Mouse (Mus musculus) midbrain, embryonic 10.5 days (tissue): ENCODE measurements at regions not wholly inside any gene's neighbourhood (a gene's known extent, or its start where the extent isn't known, plus 50 kb on each side); places are given as distances from the start of the nearest gene placed in this dataset.
A peak's percentile ranks its signal among the peaks of the same experiment; 100 is the strongest.

Experiments
- DNase-seq: peaks from one replicate; pipeline ENCODE4 v3.0.0-alpha.2; 2017; ENCODE audit warnings: low spot score
- H3K27ac ChIP-seq: fragments of 300-500 bp; sonication (generic); replicated peaks from 2 replicates; pipeline ENCODE4 v1.5.1; 2016; ENCODE audit warnings: mild to moderate bottlenecking
- H3K27me3 ChIP-seq: fragments of 300-500 bp; sonication (generic); 2 replicates; pipeline ENCODE4 v1.6.1; 2016; ENCODE audit warnings: low read depth, mild to moderate bottlenecking; ENCODE audit not compliant: poor library complexity, severe bottlenecking
- H3K36me3 ChIP-seq: fragments of 300-500 bp; sonication (generic); 2 replicates; pipeline ENCODE4 v1.6.1; 2016; ENCODE audit warnings: mild to moderate bottlenecking, moderate library complexity
- H3K4me1 ChIP-seq: fragments of 300-500 bp; sonication (generic); 2 replicates; pipeline ENCODE4 v1.6.1; 2016
- H3K4me3 ChIP-seq: fragments of 300-500 bp; sonication (generic); 2 replicates; pipeline ENCODE4 v1.5.1; 2016; ENCODE audit warnings: mild to moderate bottlenecking, moderate library complexity
- H3K9me3 ChIP-seq: fragments of 300-500 bp; sonication (generic); replicated peaks from 2 replicates; pipeline ENCODE4 v1.6.1; 2016; ENCODE audit warnings: mild to moderate bottlenecking
- WGBS: fragments of 180-500 bp; shearing (Covaris S2); methylation state at CpG from one replicate; pipeline ENCODE4 v1.1.7; 2016; 5-methylcytosine and 5-hydroxymethylcytosine counted together

- Histone ChIP-seq H3K9me3 (no peaks in the 10 kb centered on the region), H3K36me3 (no peaks in the 10 kb centered on the region), H3K27me3 (no peaks in the 10 kb centered on the region), H3K4me1 (peaks cover 6% of the 10 kb centered on the region), H3K27ac (no peak overlapping the region), H3K4me3 (no peak overlapping the region)
- DNase-seq: no peak
- WGBS: 80% methylated on average over 10 of the region's 10 CpGs
These were observed 234.1 kb downstream of the Setd4 start for GRCm38 (mm10) chr16:93369766-93370146.

- no peak for DNase-seq
- Histone ChIP-seq H3K27ac (no peak overlapping the region), H3K4me1 (peaks cover 6% of the 10 kb centered on the region), H3K9me3 (no peaks in the 10 kb centered on the region), H3K27me3 (no peaks in the 10 kb centered on the region), H3K4me3 (no peak overlapping the region), H3K36me3 (no peaks in the 10 kb centered on the region)
- WGBS: 83% methylated on average over 21 of the region's 21 CpGs
These were observed 234.8 kb downstream of the Setd4 start for GRCm38 (mm10) chr16:93368824-93369765.

- H3K9me3 ChIP-seq: no peaks in the 10 kb centered on the region
- no peaks in the 10 kb centered on the region for H3K27me3 ChIP-seq
- peaks cover 6% of the 10 kb centered on the region for H3K4me1 ChIP-seq
- DNase-seq: no peak
- H3K4me3 ChIP-seq: no peak overlapping the region
- H3K27ac ChIP-seq: no peak overlapping the region
- H3K36me3 ChIP-seq: no peaks in the 10 kb centered on the region
- WGBS: 94% methylated on average over 6 of the region's 6 CpGs
These were observed 235.9 kb downstream of the Setd4 start for GRCm38 (mm10) chr16:93367995-93368394.

- H3K9me3 ChIP-seq: no peaks in the 10 kb centered on the region
These were observed 236.5 kb downstream of the Setd4 start for GRCm38 (mm10) chr16:93367246-93367805.

GRCm38 (mm10) chr16:93366383-93366941, 237.4 kb downstream of the Setd4 start:
- WGBS: 78% methylated on average over 5 of the region's 5 CpGs
- no peak for DNase-seq
- no peaks in the 10 kb centered on the region for H3K9me3 ChIP-seq
- no peaks in the 10 kb centered on the region for H3K36me3 ChIP-seq
- H3K27ac ChIP-seq: no peak overlapping the region
- no peaks in the 10 kb centered on the region for H3K27me3 ChIP-seq
- H3K4me3 ChIP-seq: no peak overlapping the region
- no peaks in the 10 kb centered on the region for H3K4me1 ChIP-seq

More at GRCm38 (mm10) chr16:93367246-93367805, 236.5 kb downstream of the Setd4 start:
- Histone ChIP-seq H3K36me3 (no peaks in the 10 kb centered on the region), H3K4me3 (no peak overlapping the region), H3K27ac (0 out of 2 replicates have a peak overlapping the region, but pooled peaks have one; percentile 7), H3K27me3 (no peaks in the 10 kb centered on the region), H3K4me1 (peaks cover 6% of the 10 kb centered on the region)
- 85% methylated on average over 8 of the region's 8 CpGs for WGBS
- DNase-seq: no peak

GRCm38 (mm10) chr16:93365236-93365951, 238.5 kb downstream of the Setd4 start:
- no peak for DNase-seq
- Histone ChIP-seq H3K4me3 (no peak overlapping the region), H3K4me1 (no peaks in the 10 kb centered on the region), H3K9me3 (no peaks in the 10 kb centered on the region), H3K27me3 (no peaks in the 10 kb centered on the region), H3K27ac (no peak overlapping the region), H3K36me3 (no peaks in the 10 kb centered on the region)
- WGBS: 77% methylated on average over 3 of the region's 3 CpGs

GRCm38 (mm10) chr16:93359772-93360171, 244.1 kb downstream of the Setd4 start:
- no peak for DNase-seq
- H3K4me3 ChIP-seq: no peak overlapping the region
- H3K27ac ChIP-seq: no peak overlapping the region
- H3K9me3 ChIP-seq: no peaks in the 10 kb centered on the region
- no peaks in the 10 kb centered on the region; the same call in 1 of the 2 replicates for H3K4me1 ChIP-seq
- no peaks in the 10 kb centered on the region for H3K36me3 ChIP-seq
- WGBS: 95% methylated on average over 8 of the region's 8 CpGs
- H3K27me3 ChIP-seq: no peaks in the 10 kb centered on the region

GRCm38 (mm10) chr16:93358613-93359012, 245.2 kb downstream of the Setd4 start:
- 91% methylated on average over 6 of the region's 6 CpGs for WGBS
- DNase-seq: no peak
- Histone ChIP-seq H3K36me3 (no peaks in the 10 kb centered on the region), H3K4me1 (no peaks in the 10 kb centered on the region; the same call in 1 of the 2 replicates), H3K9me3 (no peaks in the 10 kb centered on the region), H3K4me3 (no peak overlapping the region), H3K27me3 (no peaks in the 10 kb centered on the region), H3K27ac (no peak overlapping the region)

GRCm38 (mm10) chr16:93358166-93358565, 245.7 kb downstream of the Setd4 start:
- WGBS: 82% methylated on average over 4 of the region's 4 CpGs
- no peak for DNase-seq
- no peaks in the 10 kb centered on the region for H3K27me3 ChIP-seq

GRCm38 (mm10) chr16:93355204-93355899, 248.5 kb downstream of the Setd4 start:
- DNase-seq: no peak
- H3K4me1 ChIP-seq: no peaks in the 10 kb centered on the region; the same call in 1 of the 2 replicates
- WGBS: 83% methylated on average over 11 of the region's 11 CpGs
- H3K27ac ChIP-seq: no peak overlapping the region
- H3K27me3 ChIP-seq: no peaks in the 10 kb centered on the region
- H3K9me3 ChIP-seq: no peaks in the 10 kb centered on the region
- no peaks in the 10 kb centered on the region for H3K36me3 ChIP-seq
- no peak overlapping the region for H3K4me3 ChIP-seq

More at GRCm38 (mm10) chr16:93358166-93358565, 245.7 kb downstream of the Setd4 start:
- H3K4me3 ChIP-seq: no peak overlapping the region
- H3K36me3 ChIP-seq: no peaks in the 10 kb centered on the region
- no peak overlapping the region for H3K27ac ChIP-seq
- H3K9me3 ChIP-seq: no peaks in the 10 kb centered on the region
- no peaks in the 10 kb centered on the region; the same call in 1 of the 2 replicates for H3K4me1 ChIP-seq

GRCm38 (mm10) chr16:93353971-93354370, 249.9 kb downstream of the Setd4 start:
- H3K4me1 ChIP-seq: no peaks in the 10 kb centered on the region; the same call in 1 of the 2 replicates
- no peaks in the 10 kb centered on the region for H3K9me3 ChIP-seq
- no peaks in the 10 kb centered on the region for H3K36me3 ChIP-seq
- H3K27ac ChIP-seq: no peak overlapping the region
- DNase-seq: peak; percentile 20
- H3K4me3 ChIP-seq: no peak overlapping the region
- H3K27me3 ChIP-seq: no peaks in the 10 kb centered on the region
- WGBS: 73% methylated on average over 6 of the region's 6 CpGs

GRCm38 (mm10) chr16:93344555-93344954, 259.3 kb downstream of the Setd4 start:
- no peaks in the 10 kb centered on the region for H3K27me3 ChIP-seq
- H3K27ac ChIP-seq: no peak overlapping the region
- no peaks in the 10 kb centered on the region for H3K4me1 ChIP-seq

More at GRCm38 (mm10) chr16:93344555-93344954, 259.3 kb downstream of the Setd4 start:
- DNase-seq: no peak
- 81% methylated on average over 5 of the region's 5 CpGs for WGBS
- no peaks in the 10 kb centered on the region for H3K36me3 ChIP-seq
- H3K9me3 ChIP-seq: no peaks in the 10 kb centered on the region
- H3K4me3 ChIP-seq: no peak overlapping the region
